Mouse (Mus musculus): ENCODE results near the gene Mogat2.

Mogat2 gene

GRCm38 (mm10) chr7:99238417-99238816, at the start of gene Mogat2:
TSS of gene Mogat2 (minus strand) at chr7:99238619.
- DNase-seq, result no peak

DNA sequence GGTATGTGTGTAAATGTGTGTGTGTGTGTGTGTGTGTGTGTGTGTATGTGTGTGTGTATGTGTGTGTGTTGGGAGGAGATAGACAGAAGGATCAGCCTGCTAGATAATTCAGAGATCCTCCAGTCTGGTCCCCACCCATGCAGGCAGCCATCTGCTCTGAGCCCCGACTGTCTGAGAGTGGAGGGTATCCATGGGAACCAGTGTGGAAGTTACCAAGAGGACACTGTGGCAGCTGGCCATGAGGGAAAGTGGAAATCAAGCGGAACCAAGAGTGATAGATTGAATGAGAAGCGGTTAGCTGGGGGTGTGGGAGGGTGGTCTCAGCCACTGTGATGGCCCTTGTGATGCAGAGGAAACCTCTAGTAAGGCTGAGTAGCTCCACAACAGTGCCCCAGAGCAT, 48.9 kb upstream of the Mogat2 start:
- no peak for DNase-seq

DNA sequence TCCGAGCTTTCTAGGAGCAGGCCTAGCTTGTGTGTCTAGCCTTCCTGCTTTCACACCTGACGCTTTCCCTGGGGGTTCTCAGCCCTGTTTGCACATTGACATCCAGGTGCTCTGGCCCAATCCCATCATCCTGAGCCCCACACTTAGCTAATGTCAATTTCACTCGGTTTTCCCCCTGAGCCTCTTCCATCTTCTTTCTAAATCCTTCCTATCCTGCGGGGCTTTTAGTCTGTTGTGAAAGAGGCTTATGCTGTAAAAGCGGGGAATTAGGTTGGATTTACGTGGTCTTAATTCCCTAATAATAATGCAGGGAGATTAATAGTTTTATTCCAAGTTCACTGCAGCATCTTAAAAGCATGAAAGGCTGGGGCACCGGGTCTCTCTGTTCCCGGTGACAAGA, 41.2 kb upstream of the Mogat2 start:
- DNase-seq, result no peak

DNA sequence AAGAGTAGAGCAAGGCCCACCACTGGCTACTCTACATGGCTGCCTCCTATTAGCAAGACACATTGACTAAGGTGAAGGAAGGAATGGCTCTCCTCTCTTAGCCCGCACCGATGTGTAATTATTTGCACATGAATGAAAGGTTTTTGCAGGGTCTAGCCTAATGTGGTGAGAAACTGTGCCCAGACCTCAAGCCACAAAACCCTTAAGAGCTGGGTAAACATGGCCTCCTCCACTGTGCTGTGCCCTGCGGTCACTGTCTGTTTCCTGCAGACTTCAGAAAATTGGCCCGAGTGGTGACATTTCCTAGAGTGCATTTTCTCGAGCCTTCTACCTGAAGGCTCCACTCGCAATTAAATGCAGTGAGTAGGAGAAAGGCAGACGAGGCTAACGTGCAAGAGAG, 39.9 kb upstream of the Mogat2 start:
- no peak for DNase-seq

GRCm38 (mm10) chr7:99276679-99277078, 38.3 kb upstream of the Mogat2 start:
- DNase-seq, result no peak

DNA sequence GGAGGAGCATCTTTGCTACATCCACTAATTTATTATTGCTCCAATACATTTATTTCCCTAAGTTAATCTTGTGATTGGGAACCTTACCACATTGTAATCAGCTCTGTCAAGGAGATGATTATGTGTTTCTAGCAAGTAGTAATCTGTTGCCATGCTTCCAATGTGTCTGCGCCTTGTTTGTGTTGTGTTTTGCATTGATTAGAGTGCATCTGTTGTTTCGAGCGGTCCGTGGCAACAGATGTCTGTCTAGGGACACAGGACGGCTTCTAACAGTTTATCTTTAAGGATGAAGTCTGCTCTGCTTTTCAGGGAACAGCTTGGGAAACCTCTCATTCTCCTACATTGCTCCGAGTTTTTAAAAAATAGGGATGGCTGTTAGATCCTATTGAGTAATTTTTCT, 36.7 kb upstream of the Mogat2 start:
- DNase-seq, result no peak

DNA sequence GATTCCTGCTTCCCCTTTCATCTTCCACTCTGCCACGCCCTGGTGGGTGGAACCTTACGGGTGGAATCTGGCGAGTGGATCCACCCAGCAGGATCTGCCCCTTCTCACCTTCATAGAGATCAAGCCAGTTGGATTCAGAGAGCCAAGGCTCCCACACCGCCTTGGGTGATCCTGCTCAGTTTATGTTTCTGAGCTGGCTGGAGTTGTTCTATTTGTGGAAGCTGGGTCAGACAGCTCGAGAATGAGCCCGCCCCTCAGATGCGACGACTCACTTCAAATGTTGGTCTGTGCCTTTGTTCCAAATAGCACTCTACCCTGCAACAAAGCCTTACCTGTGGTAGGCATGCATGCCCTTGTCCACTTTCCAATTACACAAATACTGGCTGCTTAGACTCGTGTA, 33.2 kb upstream of the Mogat2 start:
- DNase-seq, result no peak

GRCm38 (mm10) chr7:99268951-99269945, 30.8 kb upstream of the Mogat2 start:
- no peak for DNase-seq

GRCm38 (mm10) chr7:99268506-99268900, 30.1 kb upstream of the Mogat2 start:
- no peak for DNase-seq

GRCm38 (mm10) chr7:99267897-99268505, 29.6 kb upstream of the Mogat2 start:
- peak; percentile 8 for DNase-seq

GRCm38 (mm10) chr7:99267251-99267896, 29.0 kb upstream of the Mogat2 start, which contains the start of gene Map6:
TSS of gene Map6 (plus strand) at chr7:99267447.
- no peak for DNase-seq

- no peak for DNase-seq
These were observed 26.2 kb upstream of the Mogat2 start for GRCm38 (mm10) chr7:99264597-99264996.

GRCm38 (mm10) chr7:99263509-99263908, 25.1 kb upstream of the Mogat2 start:
- no peak for DNase-seq

GRCm38 (mm10) chr7:99261900-99262299, 23.5 kb upstream of the Mogat2 start:
- DNase-seq, result no peak

- no peak for DNase-seq
These were observed 16.6 kb upstream of the Mogat2 start for GRCm38 (mm10) chr7:99255006-99255405.

- no peak for DNase-seq
These were observed 12.0 kb upstream of the Mogat2 start for GRCm38 (mm10) chr7:99250386-99250785.

DNA sequence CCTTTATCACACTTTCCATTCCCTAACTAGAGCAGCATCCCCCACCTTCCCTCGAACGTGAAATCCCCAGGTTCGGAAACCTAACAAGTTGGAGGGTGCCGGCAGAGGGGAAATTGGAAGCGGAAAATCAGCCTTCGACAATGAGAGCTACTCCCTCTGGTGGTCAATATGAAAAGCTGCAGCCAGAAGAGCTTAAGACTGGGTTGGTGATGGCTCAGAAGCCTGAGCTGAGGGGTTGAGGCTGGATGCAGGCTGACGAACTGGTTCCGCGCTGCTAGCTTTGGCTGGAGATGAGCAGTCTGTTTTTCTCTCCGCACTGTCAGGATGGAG, 11.1 kb upstream of the Mogat2 start:
- peak; percentile 71 for DNase-seq

GRCm38 (mm10) chr7:99248906-99249581, 10.6 kb upstream of the Mogat2 start:
- DNase-seq, result no peak

- DNase-seq, result no peak
These were observed 9.8 kb upstream of the Mogat2 start for GRCm38 (mm10) chr7:99248157-99248742.

GRCm38 (mm10) chr7:99242097-99242496, 3.7 kb upstream of the Mogat2 start:
- DNase-seq, result no peak

DNA sequence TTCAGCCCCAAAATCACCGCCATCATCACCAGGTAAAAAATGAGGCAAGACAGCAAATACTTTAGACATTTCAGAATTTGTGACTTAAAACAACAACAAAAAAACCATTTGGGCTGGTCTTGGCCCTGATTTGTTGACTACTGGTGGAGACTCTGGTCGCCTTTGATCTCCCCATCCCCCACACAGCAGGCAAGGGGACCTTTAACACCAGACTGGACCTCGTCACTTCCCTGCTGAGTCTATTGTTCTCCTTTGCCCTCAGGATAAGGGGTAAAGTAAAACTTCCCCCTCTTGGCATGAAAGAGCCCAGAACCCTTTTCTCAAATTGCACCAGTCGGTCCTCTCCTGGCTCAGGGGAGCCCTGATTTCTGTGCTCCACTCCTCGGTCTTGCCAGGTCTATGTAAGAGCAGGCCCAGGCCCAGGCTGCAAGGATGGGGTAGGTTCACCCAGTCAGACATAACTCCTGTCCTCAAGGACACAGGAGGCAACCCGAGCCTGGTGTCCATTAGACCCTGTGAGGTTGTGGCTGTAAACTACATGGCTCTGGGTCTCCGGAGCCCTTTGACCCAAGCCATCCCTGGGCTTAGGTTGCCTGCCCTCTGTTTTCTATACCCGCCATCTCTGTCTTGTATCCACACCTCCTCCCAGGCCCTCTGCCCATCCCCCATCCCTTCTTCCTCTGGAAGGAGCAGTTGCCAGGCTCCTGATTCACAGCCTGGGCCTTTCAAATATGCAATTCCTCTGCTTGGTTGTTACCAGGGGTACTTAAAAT, 1.3 kb downstream of the Mogat2 start:
- peak; percentile 63 for DNase-seq

- DNase-seq, result no peak
These were observed 2.8 kb downstream of the Mogat2 start for GRCm38 (mm10) chr7:99235657-99236056.

Measured in kidney, adult 9 months (tissue).